22 mouse cellular contexts compared by ENCODE assay signal in the genomic region with DNA sequence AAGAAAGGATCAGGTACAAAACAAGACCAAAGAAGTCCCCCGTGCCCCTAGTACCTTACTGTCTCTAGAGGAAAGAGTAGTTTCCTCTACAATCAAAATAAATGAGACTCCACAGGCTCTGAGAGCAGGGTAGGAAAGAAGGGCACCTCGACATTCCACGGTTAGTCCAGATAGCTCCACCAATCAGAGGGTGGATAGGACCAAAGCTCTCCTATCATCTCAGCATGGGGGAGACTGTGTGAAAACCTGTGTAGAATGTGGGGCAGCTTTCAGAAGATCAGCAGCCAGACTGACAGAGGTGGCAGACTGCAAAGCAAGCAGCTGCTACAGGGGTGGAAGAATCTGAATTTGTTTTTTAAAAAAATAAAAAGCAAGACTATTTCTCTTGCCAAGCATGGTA. TPM values are rescaled to one million over a fixed set of nuclear protein-coding genes. Genes with fewer than 3 reads are reported as not detected.
DNase-seq lines count a peak whose midpoint lies in the region; ATAC-seq and TF ChIP-seq lines count a peak whose summit lies in the region.
"Had no signal": no experiment of that assay in that cellular context is flagged by ENCODE, and none has a peak within 500 bp of the region (broad histone marks: within the 10 kb centered on the region; RNA-seq: fewer than 3 reads in every experiment).

No protein-coding gene starts in this region.

- H3K27me3 ChIP-seq in heart, postnatal 0 days (ENCODE audit: control insufficient read depth, insufficient read depth, low read length) = no peaks in the 10 kb centered on the region
- H3K27me3 ChIP-seq in midbrain, embryonic 15.5 days (replicated peaks) = no peaks in the 10 kb centered on the region
- no peaks in the 10 kb centered on the region for H3K27me3 ChIP-seq in midbrain, embryonic 13.5 days
- no peaks in the 10 kb centered on the region for H3K27me3 ChIP-seq in forebrain, embryonic 13.5 days
- H3K27me3 ChIP-seq in neural tube, embryonic 15.5 days (replicated peaks) = no peaks in the 10 kb centered on the region

- 38% methylated on average over 3 of the region's 3 CpGs for WGBS in heart, postnatal 0 days
- WGBS in midbrain, embryonic 15.5 days = 41% methylated on average over 3 of the region's 3 CpGs
- WGBS in midbrain, embryonic 13.5 days = 49% methylated on average over 3 of the region's 3 CpGs
- 40% methylated on average over 3 of the region's 3 CpGs for WGBS in forebrain, embryonic 13.5 days
- 33% methylated on average over 3 of the region's 3 CpGs for WGBS in neural tube, embryonic 15.5 days

- H3K36me3 ChIP-seq in heart, postnatal 0 days (replicated peaks; ENCODE audit: control insufficient read depth, insufficient read depth, low read length) = peaks cover 66% of the 10 kb centered on the region
- peaks cover 29% of the 10 kb centered on the region for H3K36me3 ChIP-seq in midbrain, embryonic 15.5 days (replicated peaks)
- peaks cover 93% of the 10 kb centered on the region for H3K36me3 ChIP-seq in midbrain, embryonic 13.5 days
- peaks cover 79% of the 10 kb centered on the region for H3K36me3 ChIP-seq in forebrain, embryonic 13.5 days (ENCODE audit: poor library complexity, severe bottlenecking)
- peaks cover 54% of the 10 kb centered on the region for H3K36me3 ChIP-seq in neural tube, embryonic 15.5 days

- no peak overlapping the region for H3K4me3 ChIP-seq in heart, postnatal 0 days (ENCODE audit: low read depth, low read length)
- H3K4me3 ChIP-seq in midbrain, embryonic 15.5 days = no peak overlapping the region
- no peak overlapping the region for H3K4me3 ChIP-seq in midbrain, embryonic 13.5 days (replicated peaks)
- no peak overlapping the region for H3K4me3 ChIP-seq in forebrain, embryonic 13.5 days
- no peak overlapping the region for H3K4me3 ChIP-seq in neural tube, embryonic 15.5 days (replicated peaks)

- TF ChIP-seq EP300 in heart, postnatal 0 days (IDR thresholded peaks at IDR 0.05; ENCODE audit: low read depth) = no peak

- no peak for ATAC-seq in heart, postnatal 0 days (ENCODE audit: insufficient read depth, low read depth)
- peak; percentile 71 for ATAC-seq in midbrain, embryonic 15.5 days (replicated peaks)
- no peak for ATAC-seq in midbrain, embryonic 13.5 days
- ATAC-seq in forebrain, embryonic 13.5 days = peak; percentile 65
- peak; percentile 18; the same call in 1 of the 2 replicates for ATAC-seq in neural tube, embryonic 15.5 days (ENCODE audit: low FRiP score)
- ATAC-seq: CD4-positive, CD25-positive, alpha-beta regulatory T cell, adult 4 months had no signal

- peaks cover 5% of the 10 kb centered on the region; the same call in 1 of the 2 replicates for H3K4me1 ChIP-seq in heart, postnatal 0 days (ENCODE audit: control insufficient read depth, insufficient read depth)
- peaks cover 10% of the 10 kb centered on the region for H3K4me1 ChIP-seq in midbrain, embryonic 15.5 days
- peaks cover 15% of the 10 kb centered on the region for H3K4me1 ChIP-seq in midbrain, embryonic 13.5 days (replicated peaks)
- peaks cover 24% of the 10 kb centered on the region for H3K4me1 ChIP-seq in forebrain, embryonic 13.5 days
- H3K4me1 ChIP-seq in neural tube, embryonic 15.5 days = peaks cover 18% of the 10 kb centered on the region

- 0 out of 2 replicates have a peak overlapping the region, but pooled peaks have one; percentile 1 for H3K27ac ChIP-seq in heart, postnatal 0 days (ENCODE audit: low read depth)
- peak overlapping the region; percentile 55 for H3K27ac ChIP-seq in midbrain, embryonic 15.5 days
- H3K27ac ChIP-seq in midbrain, embryonic 13.5 days = no peak overlapping the region
- peak overlapping the region; percentile 81 for H3K27ac ChIP-seq in forebrain, embryonic 13.5 days
- H3K27ac ChIP-seq in neural tube, embryonic 15.5 days (replicated peaks) = peak overlapping the region; percentile 63

- no peaks in the 10 kb centered on the region for H3K9me3 ChIP-seq in heart, postnatal 0 days (replicated peaks; ENCODE audit: control insufficient read depth, low read length)
- no peaks in the 10 kb centered on the region for H3K9me3 ChIP-seq in midbrain, embryonic 15.5 days
- H3K9me3 ChIP-seq in midbrain, embryonic 13.5 days = no peaks in the 10 kb centered on the region
- H3K9me3 ChIP-seq in forebrain, embryonic 13.5 days (replicated peaks) = no peaks in the 10 kb centered on the region
- no peaks in the 10 kb centered on the region for H3K9me3 ChIP-seq in neural tube, embryonic 15.5 days (replicated peaks)

- H3K4me2 ChIP-seq in heart, postnatal 0 days (ENCODE audit: low read depth, low read length) = no peak overlapping the region
- H3K4me2 ChIP-seq in midbrain, embryonic 15.5 days = no peak overlapping the region; the same call in 1 of the 2 replicates
- no peak overlapping the region for H3K4me2 ChIP-seq in midbrain, embryonic 13.5 days (replicated peaks)
- peak overlapping the region; percentile 31; the same call in 1 of the 2 replicates for H3K4me2 ChIP-seq in forebrain, embryonic 13.5 days
- H3K4me2 ChIP-seq in neural tube, embryonic 15.5 days = peak overlapping the region; percentile 24; the same call in 1 of the 2 replicates
- H3K4me2 ChIP-seq: liver, embryonic 11.5 days; lung, embryonic 14.5 days had no signal

- DNase-seq in heart, postnatal 0 days (ENCODE audit: low spot score) = no peak
- DNase-seq in heart, adult 9 months (ENCODE audit: low spot score in 2 of 2) = no peak
- DNase-seq in cerebellum, adult 8-10 months = no peak
- DNase-seq: cerebellum, postnatal 36 days; gastrocnemius, postnatal 36 days; right cerebral cortex, postnatal 25 days; thymus, postnatal 25 days had no signal

- no peak for TF ChIP-seq CTCF in heart, postnatal 0 days (IDR thresholded peaks at IDR 0.05; ENCODE audit: low read depth)

- no peak overlapping the region for H3K9ac ChIP-seq in heart, postnatal 0 days (replicated peaks; ENCODE audit: low read depth, low read length)
- H3K9ac ChIP-seq in midbrain, embryonic 15.5 days = no peak overlapping the region
- no peak overlapping the region for H3K9ac ChIP-seq in midbrain, embryonic 13.5 days (replicated peaks)
- H3K9ac ChIP-seq in forebrain, embryonic 13.5 days = 0 out of 2 replicates have a peak overlapping the region, but pooled peaks have one; percentile 13
- H3K9ac ChIP-seq in neural tube, embryonic 15.5 days (replicated peaks) = no peak overlapping the region
- H3K9ac ChIP-seq: lung, embryonic 14.5 days had no signal

RNA-seq across cellular contexts. Expression of a gene that starts 3.3 kb away (rescaled TPM):
- not detected in 2 replicates for total RNA-seq in heart, postnatal 0 days (2014; rRNA removed; ENCODE audit: low replicate concordance)
- not detected in 2 replicates for polyA plus RNA-seq in heart, postnatal 0 days (2015; fragmentation: Nextera tagmentation; extraction: Ambion mirVana)
- polyA plus RNA-seq in midbrain, embryonic 15.5 days (2015; fragmentation: Nextera tagmentation; extraction: Ambion mirVana) = not detected in 2 replicates
- polyA plus RNA-seq in midbrain, embryonic 13.5 days (2015; fragmentation: Nextera tagmentation; extraction: Ambion mirVana) = not detected in 2 replicates
- polyA plus RNA-seq in forebrain, embryonic 13.5 days (2015; fragmentation: Nextera tagmentation; extraction: Ambion mirVana) = not detected in 2 replicates
- not detected in 2 replicates for polyA plus RNA-seq in neural tube, embryonic 15.5 days (2015; fragmentation: Nextera tagmentation; extraction: Ambion mirVana)
- total RNA-seq: adrenal gland, postnatal 10 days; hematopoietic stem cell, adult 5-6 weeks; layer of hippocampus, postnatal 14 days; left cerebral cortex, postnatal 25 days; megakaryocyte progenitor cell, adult 5-6 weeks; MEL had no signal
- polyA plus RNA-seq: CD4-positive, CD25-positive, alpha-beta regulatory T cell, adult 4 months; embryonic facial prominence, embryonic 14.5 days; frontal cortex, adult 2 months; liver, embryonic 11.5 days; lung, embryonic 14.5 days had no signal

RNA-seq across cellular contexts. Expression of a gene that starts 17.8 kb away (rescaled TPM):
- 104 and 123 TPM in 2 replicates for total RNA-seq in heart, postnatal 0 days (2014; rRNA removed; ENCODE audit: low replicate concordance)
- 86.9 and 96.8 TPM in 2 replicates for polyA plus RNA-seq in heart, postnatal 0 days (2015; fragmentation: Nextera tagmentation; extraction: Ambion mirVana)
- 47.0 and 50.7 TPM in 2 replicates for polyA plus RNA-seq in midbrain, embryonic 15.5 days (2015; fragmentation: Nextera tagmentation; extraction: Ambion mirVana)
- 53.5 and 59.6 TPM in 2 replicates for polyA plus RNA-seq in midbrain, embryonic 13.5 days (2015; fragmentation: Nextera tagmentation; extraction: Ambion mirVana)
- 51.8 and 53.2 TPM in 2 replicates for polyA plus RNA-seq in forebrain, embryonic 13.5 days (2015; fragmentation: Nextera tagmentation; extraction: Ambion mirVana)
- polyA plus RNA-seq in neural tube, embryonic 15.5 days (2015; fragmentation: Nextera tagmentation; extraction: Ambion mirVana) = 44.4 and 47.2 TPM in 2 replicates
- total RNA-seq: MEL had no signal

RNA-seq across cellular contexts. Expression of a gene that starts 35.8 kb away (rescaled TPM):
- total RNA-seq in heart, postnatal 0 days (2014; rRNA removed; ENCODE audit: low replicate concordance) = 39.3 and 41.6 TPM in 2 replicates
- polyA plus RNA-seq in heart, postnatal 0 days (2015; fragmentation: Nextera tagmentation; extraction: Ambion mirVana) = 9.0 and 10.8 TPM in 2 replicates
- polyA plus RNA-seq in midbrain, embryonic 15.5 days (2015; fragmentation: Nextera tagmentation; extraction: Ambion mirVana) = 5.2 and 6.7 TPM in 2 replicates
- polyA plus RNA-seq in midbrain, embryonic 13.5 days (2015; fragmentation: Nextera tagmentation; extraction: Ambion mirVana) = 3.0 and 5.0 TPM in 2 replicates
- 17.7 and 22.3 TPM in 2 replicates for polyA plus RNA-seq in forebrain, embryonic 13.5 days (2015; fragmentation: Nextera tagmentation; extraction: Ambion mirVana)
- 8.8 and 10.8 TPM in 2 replicates for polyA plus RNA-seq in neural tube, embryonic 15.5 days (2015; fragmentation: Nextera tagmentation; extraction: Ambion mirVana)
- total RNA-seq: hematopoietic stem cell, adult 5-6 weeks; megakaryocyte progenitor cell, adult 5-6 weeks; MEL had no signal
- polyA plus RNA-seq: CD4-positive, CD25-positive, alpha-beta regulatory T cell, adult 4 months had no signal

Comparison
In these comparisons a context has a peak if more than half of its experiments do, and no peak if none do; other contexts are left out.
1. ATAC-seq: peak in midbrain, embryonic 15.5 days (single experiment), forebrain, embryonic 13.5 days (single experiment) and neural tube, embryonic 15.5 days (single experiment); none in heart, postnatal 0 days (single experiment) and midbrain, embryonic 13.5 days (single experiment).
2. H3K4me2 ChIP-seq: peak in forebrain, embryonic 13.5 days (single experiment) and neural tube, embryonic 15.5 days (single experiment); none in heart, postnatal 0 days (single experiment), midbrain, embryonic 15.5 days (single experiment) and midbrain, embryonic 13.5 days (single experiment).